ENCODE assay signal across 14 mouse cellular contexts in genomic region chr10:115241082-115241595, GRCm38 (mm10). TPM values are rescaled to one million over a fixed set of nuclear protein-coding genes. Genes with fewer than 3 reads are reported as not detected.
DNase-seq lines count a peak whose midpoint lies in the region; ATAC-seq and TF ChIP-seq lines count a peak whose summit lies in the region.
"Had no signal": no experiment of that assay in that cellular context is flagged by ENCODE, and none has a peak within 500 bp of the region (broad histone marks: within the 10 kb centered on the region; RNA-seq: fewer than 3 reads in every experiment).

No protein-coding gene starts in this region.

- H3K9me3 ChIP-seq in hindbrain, postnatal 0 days (ENCODE audit: low read length): no peaks in the 10 kb centered on the region
- no peaks in the 10 kb centered on the region for H3K9me3 ChIP-seq in hindbrain, embryonic 11.5 days (ENCODE audit: control insufficient read depth, low read length)
- H3K9me3 ChIP-seq in lung, embryonic 14.5 days (ENCODE audit: low read depth, low read length): no peaks in the 10 kb centered on the region
- H3K9me3 ChIP-seq: G1E; megakaryocyte, embryonic 14.5 days had no signal

- no peaks in the 10 kb centered on the region for H3K4me1 ChIP-seq in hindbrain, postnatal 0 days (ENCODE audit: insufficient read depth, low read length)
- no peaks in the 10 kb centered on the region for H3K4me1 ChIP-seq in hindbrain, embryonic 11.5 days (replicated peaks; ENCODE audit: control insufficient read depth, insufficient read depth, low read length)
- no peaks in the 10 kb centered on the region for H3K4me1 ChIP-seq in lung, embryonic 14.5 days (ENCODE audit: insufficient read depth)
- peaks cover 3% of the 10 kb centered on the region; the same call in 1 of the 2 replicates for H3K4me1 ChIP-seq in small intestine, adult 2 months (ENCODE audit: control insufficient read depth, insufficient read depth, insufficient read length, low read length)

- 75% methylated on average over 8 of the region's 8 CpGs for WGBS in hindbrain, postnatal 0 days
- WGBS in hindbrain, embryonic 11.5 days: 85% methylated on average over 8 of the region's 8 CpGs
- 63% methylated on average over 8 of the region's 8 CpGs for WGBS in lung, embryonic 14.5 days
- WGBS in small intestine, adult 2 months: 58% methylated on average over 8 of the region's 8 CpGs

- no peak overlapping the region for H3K27ac ChIP-seq in hindbrain, postnatal 0 days
- H3K27ac ChIP-seq in hindbrain, embryonic 11.5 days (ENCODE audit: low read depth, low read length): no peak overlapping the region
- H3K27ac ChIP-seq in lung, embryonic 14.5 days (ENCODE audit: low read depth): no peak overlapping the region
- H3K27ac ChIP-seq in small intestine, adult 2 months (ENCODE audit: insufficient read depth, low read depth, low read length): no peak overlapping the region

- CTCF ChIA-PET in Patski (lab: Charles Lee): interaction anchor here (1.2 to 2.8 kb wide), 2 partner anchors 8 to 11 kb away, joined by 3 to 9 read pairs; no protein-coding TSS in a partner anchor

- peaks cover 4% of the 10 kb centered on the region; the same call in 1 of the 2 replicates for H3K36me3 ChIP-seq in hindbrain, postnatal 0 days (ENCODE audit: insufficient read depth, low read length)
- no peaks in the 10 kb centered on the region; the same call in 1 of the 2 replicates for H3K36me3 ChIP-seq in hindbrain, embryonic 11.5 days (ENCODE audit: control insufficient read depth, insufficient read depth, low read length)
- peaks cover 22% of the 10 kb centered on the region for H3K36me3 ChIP-seq in lung, embryonic 14.5 days (ENCODE audit: insufficient read depth)
- H3K36me3 ChIP-seq in small intestine, adult 2 months (ENCODE audit: control insufficient read depth, insufficient read depth, low read length): peaks cover 28% of the 10 kb centered on the region

- POLR2A ChIA-PET in Patski (lab: Charles Lee): interaction anchor here (1.0 kb wide), 1 partner anchor 9 kb away, joined by 3 read pairs; no protein-coding TSS in a partner anchor

- H3K4me2 ChIP-seq in hindbrain, postnatal 0 days (ENCODE audit: low read depth, low read length): no peak overlapping the region
- no peak overlapping the region for H3K4me2 ChIP-seq in hindbrain, embryonic 11.5 days (replicated peaks; ENCODE audit: low read depth, low read length)
- H3K4me2 ChIP-seq in lung, embryonic 14.5 days: no peak overlapping the region

- in situ Hi-C loops in Patski (cut with MboI; ENCODE audit: low pct_unique_long_range_greater_than_20kb): no loop called here

- no peak for TF ChIP-seq POLR2A in small intestine, adult 2 months (IDR thresholded peaks at IDR 0.05; ENCODE audit: low read depth, low read length)

- DNase-seq in hindbrain, postnatal 0 days (ENCODE audit: low spot score): peak; percentile 11
- no peak for DNase-seq in hindbrain, embryonic 11.5 days (ENCODE audit: low spot score)
- DNase-seq in lung, embryonic 14.5 days: peak; percentile 27
- DNase-seq in lung, postnatal 14 days: no peak
- no peak for DNase-seq in Patski (ENCODE audit: low read depth, low spot score)
- no peak for DNase-seq in neural tube, embryonic 10.5 days (ENCODE audit: extremely low spot score, low spot score)
- no peak for DNase-seq in urinary bladder, postnatal 14 days (ENCODE audit: low spot score)
- DNase-seq: cerebellum, postnatal 25 days; gastrocnemius, postnatal 25 days; heart, postnatal 36 days had no signal

- no peak for ATAC-seq in hindbrain, postnatal 0 days
- no peak for ATAC-seq in hindbrain, embryonic 11.5 days (ENCODE audit: low FRiP score)
- ATAC-seq in lung, embryonic 14.5 days (ENCODE audit: insufficient read depth): no peak
- peak; percentile 39 for ATAC-seq in Patski

- no peak overlapping the region for H3K9ac ChIP-seq in hindbrain, postnatal 0 days (replicated peaks; ENCODE audit: low read length)
- no peak overlapping the region for H3K9ac ChIP-seq in hindbrain, embryonic 11.5 days (ENCODE audit: low read depth, low read length)
- H3K9ac ChIP-seq in lung, embryonic 14.5 days: no peak overlapping the region

- no peaks in the 10 kb centered on the region for H3K27me3 ChIP-seq in hindbrain, postnatal 0 days (ENCODE audit: insufficient read depth, low read length)
- H3K27me3 ChIP-seq in hindbrain, embryonic 11.5 days (ENCODE audit: control insufficient read depth, insufficient read depth, low read length): no peaks in the 10 kb centered on the region
- no peaks in the 10 kb centered on the region for H3K27me3 ChIP-seq in lung, embryonic 14.5 days (ENCODE audit: insufficient read depth, low read length)
- H3K27me3 ChIP-seq in Patski: no peaks in the 10 kb centered on the region
- H3K27me3 ChIP-seq in small intestine, adult 2 months (ENCODE audit: control insufficient read depth, insufficient read depth, low read length): no peaks in the 10 kb centered on the region
- H3K27me3 ChIP-seq: megakaryocyte, embryonic 14.5 days had no signal

- peak; percentile 45 for TF ChIP-seq CTCF in hindbrain, postnatal 0 days (IDR thresholded peaks at IDR 0.05; ENCODE audit: low read depth)
- no peak for TF ChIP-seq CTCF in lung, embryonic 14.5 days (IDR thresholded peaks at IDR 0.05; ENCODE audit: low read depth)
- peak; percentile 59 for TF ChIP-seq CTCF in Patski (IDR thresholded peaks at IDR 0.05)
- peak; percentile 46; the same call in 1 of the 2 replicates for TF ChIP-seq CTCF in small intestine, adult 2 months (IDR thresholded peaks at IDR 0.05; ENCODE audit: extremely low read depth, insufficient read length, insufficient replicate concordance, low read depth, low read length)

- H3K4me3 ChIP-seq in hindbrain, postnatal 0 days (ENCODE audit: low read length): no peak overlapping the region
- no peak overlapping the region for H3K4me3 ChIP-seq in hindbrain, embryonic 11.5 days (ENCODE audit: low read depth, low read length)
- H3K4me3 ChIP-seq in lung, embryonic 14.5 days (ENCODE audit: low read depth, low read length): no peak overlapping the region
- H3K4me3 ChIP-seq in small intestine, adult 2 months (ENCODE audit: low read depth, low read length): no peak overlapping the region
- H3K4me3 ChIP-seq: megakaryocyte, embryonic 14.5 days had no signal

RNA-seq across cellular contexts. Expression of gene Tbc1d15, which starts 10.1 kb away (rescaled TPM):
- 6.1 and 8.5 TPM in 2 replicates for total RNA-seq in hindbrain, postnatal 0 days (2014; rRNA removed)
- polyA plus RNA-seq in hindbrain, postnatal 0 days (2015; fragmentation: Nextera tagmentation; extraction: Ambion mirVana): 30.2 and 36.1 TPM in 2 replicates
- polyA plus RNA-seq in hindbrain, embryonic 11.5 days (2014; fragmentation: Nextera tagmentation; extraction: Ambion mirVana): 45.3 and 55.4 TPM in 2 replicates
- 71.8 and 74.4 TPM in 2 replicates for polyA plus RNA-seq in lung, embryonic 14.5 days (2014; fragmentation: Nextera tagmentation; extraction: Ambion mirVana)
- polyA plus RNA-seq in Patski (2021): 116 TPM
- 1.8 and 6.2 TPM in 2 replicates for polyA plus RNA-seq in small intestine, adult 2 months (2012; rRNA removed)

RNA-seq across cellular contexts. Expression of gene Tph2, which starts 56.3 kb away (rescaled TPM):
- 9.8 and 14.0 TPM in 2 replicates for total RNA-seq in hindbrain, postnatal 0 days (2014; rRNA removed)
- polyA plus RNA-seq in hindbrain, postnatal 0 days (2015; fragmentation: Nextera tagmentation; extraction: Ambion mirVana): 13.6 and 17.9 TPM in 2 replicates
- polyA plus RNA-seq in hindbrain, embryonic 11.5 days (2014; fragmentation: Nextera tagmentation; extraction: Ambion mirVana): 0.57 and 1.7 TPM in 2 replicates
- 0.09 TPM in 1 of 2 replicates, not detected in the other for polyA plus RNA-seq in lung, embryonic 14.5 days (2014; fragmentation: Nextera tagmentation; extraction: Ambion mirVana)
- polyA plus RNA-seq in Patski (2021): not detected
- polyA plus RNA-seq in small intestine, adult 2 months (2012; rRNA removed): not detected in 2 replicates
- total RNA-seq: gastrocnemius, postnatal 25 days; heart, postnatal 36 days had no signal
- polyA plus RNA-seq: G1E; large intestine, adult 2 months had no signal

Comparison
In these comparisons a context has a peak if more than half of its experiments do, and no peak if none do; other contexts are left out.
1. DNase-seq: peak in hindbrain, postnatal 0 days (single experiment) and lung, embryonic 14.5 days (single experiment); none in hindbrain, embryonic 11.5 days (single experiment), lung, postnatal 14 days (single experiment), Patski (single experiment), neural tube, embryonic 10.5 days (single experiment) and urinary bladder, postnatal 14 days (single experiment).